Mouse (Mus musculus) fat pad, adult 2 months (tissue): ENCODE measurements around the gene Ubp1.

Experiments
- DNase-seq: peaks from one replicate; pipeline ENCODE4 v3.0.0-alpha.2; 2011; ENCODE audit warnings: low read depth, low spot score; ENCODE audit errors: extremely low read depth

Gene Ubp1

DNA sequence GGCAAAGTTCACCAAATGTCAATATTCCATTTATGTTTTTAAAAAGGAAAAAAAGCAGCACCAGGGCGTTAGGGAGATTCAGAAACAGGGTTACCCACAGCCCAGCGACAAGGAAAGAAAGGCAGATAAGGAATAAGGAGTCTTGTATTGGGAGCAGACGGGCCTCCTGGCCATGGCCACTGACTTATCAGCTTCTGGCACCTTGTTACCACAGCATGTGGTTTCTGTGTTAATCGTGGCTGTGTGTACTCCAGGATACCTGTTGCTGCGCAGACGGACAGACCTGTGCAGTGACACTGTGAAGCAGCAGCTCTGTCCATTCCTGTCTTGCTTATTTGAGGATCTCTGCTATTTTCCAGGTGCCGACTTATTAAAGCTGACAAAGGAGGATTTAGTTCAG is 38.2 kb downstream of the Ubp1 start:
- no peak for DNase-seq

DNA sequence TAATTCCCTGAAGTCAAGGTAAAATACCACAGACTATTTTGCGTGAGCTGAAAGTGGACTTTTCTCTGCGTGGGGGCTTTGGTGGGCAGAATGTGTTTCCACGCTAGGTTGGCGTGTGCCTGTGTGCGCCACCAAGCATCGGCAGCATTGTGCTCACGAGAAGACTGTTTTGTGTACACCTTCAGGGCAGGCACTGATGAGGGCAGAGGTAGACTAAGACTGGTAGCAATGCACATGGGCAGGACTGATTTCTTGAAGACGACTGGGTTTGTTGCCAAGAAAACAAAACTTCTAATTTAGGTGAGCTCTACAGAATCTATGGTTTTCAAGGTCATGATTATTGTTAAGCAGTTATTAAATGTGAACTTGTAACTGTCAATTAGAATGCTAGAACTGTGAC is 38.7 kb downstream of the Ubp1 start:
- DNase-seq: no peak

DNA sequence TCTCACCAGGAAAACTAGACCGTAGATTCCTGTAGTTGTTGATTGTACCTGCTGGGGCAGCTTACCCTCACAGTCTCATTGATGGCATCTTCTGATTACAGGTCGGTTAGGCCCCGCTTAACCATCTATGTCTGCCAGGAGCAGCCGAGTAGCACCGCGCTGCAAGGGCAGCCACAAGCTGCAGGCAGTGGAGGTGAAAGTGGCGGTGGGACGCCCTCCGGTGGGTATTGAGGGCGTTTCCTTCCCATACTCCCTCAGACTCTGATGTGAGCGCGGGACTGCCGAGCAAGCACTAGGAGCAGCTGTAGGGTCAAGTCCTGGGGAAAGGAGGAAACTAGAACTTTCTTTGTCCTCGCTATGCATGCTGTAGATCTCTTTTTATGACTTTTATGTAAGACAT is 39.3 kb downstream of the Ubp1 start:
- DNase-seq: no peak

DNA sequence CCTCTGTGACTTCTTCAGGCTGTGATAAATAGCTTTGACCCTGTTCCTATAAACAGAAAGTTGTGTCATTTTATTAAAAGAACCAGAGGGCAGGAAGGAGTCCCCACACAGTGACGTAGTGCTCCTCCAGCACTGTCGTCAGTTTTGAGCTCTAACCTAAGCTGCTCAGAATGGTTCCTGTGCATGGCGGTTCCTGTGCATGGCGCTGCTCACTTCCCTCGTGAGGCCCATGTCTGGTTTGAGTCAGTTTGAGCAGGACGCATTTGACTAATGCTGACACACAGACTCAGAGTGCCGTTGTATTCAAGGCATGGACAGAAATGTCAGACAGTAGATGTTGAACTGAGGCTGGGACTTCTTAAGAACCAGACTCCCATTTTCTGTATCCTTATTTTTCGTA is 40.9 kb downstream of the Ubp1 start:
- no peak for DNase-seq

DNA sequence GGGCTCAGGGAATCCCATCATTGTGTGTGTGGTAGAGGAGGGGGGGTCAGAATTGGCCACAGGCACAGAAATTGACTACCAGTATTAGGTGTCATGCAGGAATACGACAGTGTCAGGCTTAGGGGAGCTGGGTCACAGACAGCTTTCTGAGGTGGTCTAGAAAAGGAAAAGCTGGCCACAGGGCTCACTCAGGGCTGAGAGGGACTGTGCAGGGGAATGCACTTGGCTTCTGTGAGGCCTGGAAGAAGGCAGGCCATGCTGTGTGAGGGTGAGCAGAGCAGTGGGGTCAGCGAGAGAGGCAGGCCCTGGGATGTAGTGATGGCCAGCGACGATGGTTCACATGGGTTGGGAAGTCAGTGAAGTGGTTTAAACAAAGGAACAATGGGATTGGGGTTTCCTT is 43.1 kb downstream of the Ubp1 start:
- DNase-seq: no peak

DNA sequence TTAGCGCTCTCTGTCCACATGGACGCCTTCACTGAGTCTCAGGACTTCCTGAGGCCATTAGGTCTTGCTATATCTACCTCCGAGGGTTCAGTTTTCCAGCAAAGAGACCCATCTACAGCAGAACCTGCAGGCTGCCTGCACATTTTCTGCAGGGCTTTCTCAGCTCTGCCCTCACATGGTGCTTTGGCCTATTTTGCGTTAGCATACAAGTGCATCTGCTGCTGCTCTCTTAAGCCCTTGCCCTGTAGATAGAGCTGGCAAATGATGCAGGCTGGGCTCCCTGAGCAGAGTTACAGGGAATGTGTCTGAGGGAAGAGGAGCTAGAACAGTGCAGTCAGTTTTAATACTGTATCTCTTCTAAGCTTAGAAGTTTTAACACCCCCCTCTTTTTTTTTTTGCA is 44.2 kb downstream of the Ubp1 start:
- no peak for DNase-seq

DNA sequence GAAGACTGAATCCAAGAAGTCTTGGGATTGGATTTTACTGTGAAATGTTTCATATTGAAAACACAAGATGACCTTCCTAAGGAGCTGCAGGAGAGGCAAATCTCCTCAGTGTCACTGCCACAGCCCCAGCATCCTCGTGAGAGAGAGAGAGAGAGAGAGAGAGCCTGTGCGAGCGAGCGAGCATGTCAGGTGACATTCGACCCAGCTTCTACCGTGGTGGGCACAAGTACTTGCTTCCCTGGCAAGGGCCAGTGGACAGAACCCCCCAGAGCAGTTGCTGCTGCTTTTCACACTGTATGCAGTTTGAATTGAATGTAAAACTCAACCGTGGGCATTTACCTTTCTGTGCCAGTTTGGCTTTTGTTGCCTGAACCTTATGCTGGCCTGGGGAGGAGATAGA is 44.7 kb downstream of the Ubp1 start:
- DNase-seq: no peak

DNA sequence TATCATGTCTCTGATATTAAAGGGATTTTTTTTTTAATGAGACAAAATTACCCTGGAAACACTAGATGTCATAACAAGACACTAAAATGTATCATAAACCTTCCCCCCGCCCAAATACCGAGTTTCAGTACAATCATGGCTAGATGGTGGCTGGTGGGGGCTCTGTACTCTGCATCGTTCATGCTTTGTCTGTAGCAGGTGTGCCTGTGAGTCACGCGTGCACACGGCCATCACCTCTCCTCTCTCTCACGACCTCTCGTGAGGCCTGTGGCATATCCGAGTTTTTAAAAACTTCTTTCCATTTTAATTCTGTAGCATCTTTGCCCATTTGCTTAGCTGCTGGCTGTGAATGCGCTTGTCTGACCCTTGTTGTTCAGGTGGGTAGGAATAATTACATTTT is 45.5 kb downstream of the Ubp1 start:
- no peak for DNase-seq

DNA sequence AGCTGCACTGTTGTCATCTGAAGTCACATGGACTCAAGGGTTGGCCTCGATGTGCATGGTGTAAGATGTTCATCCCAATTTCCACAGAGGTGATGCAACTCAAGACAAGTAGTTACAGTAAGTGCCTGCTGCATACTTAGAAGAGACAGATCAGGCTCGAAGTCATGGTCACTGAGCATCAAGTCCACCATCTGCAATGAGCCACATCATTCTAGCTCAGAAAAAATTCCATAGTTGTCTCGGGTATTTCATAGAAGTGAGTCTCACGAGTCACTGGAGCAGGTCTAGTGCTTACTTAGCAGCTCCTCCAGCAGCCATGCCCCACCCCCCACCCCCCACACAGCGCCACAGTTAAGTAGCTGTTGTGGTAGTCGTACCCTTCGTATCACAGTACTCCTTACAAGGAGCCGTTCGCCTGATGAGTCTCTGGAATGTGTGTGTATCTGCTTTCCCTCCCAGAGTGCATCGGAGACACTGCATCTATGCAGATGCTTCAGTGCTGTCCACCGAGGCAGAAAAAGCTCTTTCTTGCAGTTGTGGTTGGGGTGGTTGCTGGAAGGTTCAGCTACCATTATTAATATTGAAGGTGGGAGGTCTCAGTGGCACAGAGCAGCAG is 46.6 kb downstream of the Ubp1 start:
- DNase-seq: no peak

DNA sequence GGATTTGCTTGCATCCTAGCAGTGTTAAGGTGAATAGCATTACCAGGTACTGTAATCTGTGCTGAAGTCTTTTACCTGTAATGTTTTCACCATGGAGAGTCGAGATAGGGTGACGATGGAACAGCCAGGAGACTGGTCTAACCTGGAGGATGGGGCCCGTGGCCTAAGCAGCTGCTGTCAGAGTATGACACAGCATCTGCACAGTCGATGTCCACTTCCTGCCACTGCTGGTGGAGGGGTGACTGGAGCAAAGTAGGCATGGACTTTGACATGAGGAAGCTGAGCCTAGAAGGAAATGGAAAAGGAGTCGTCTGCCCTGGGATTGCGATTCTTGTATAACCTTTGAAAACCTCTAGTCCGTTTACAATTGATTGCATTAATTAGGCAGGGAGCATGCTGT is 47.9 kb downstream of the Ubp1 start:
- no peak for DNase-seq

DNA sequence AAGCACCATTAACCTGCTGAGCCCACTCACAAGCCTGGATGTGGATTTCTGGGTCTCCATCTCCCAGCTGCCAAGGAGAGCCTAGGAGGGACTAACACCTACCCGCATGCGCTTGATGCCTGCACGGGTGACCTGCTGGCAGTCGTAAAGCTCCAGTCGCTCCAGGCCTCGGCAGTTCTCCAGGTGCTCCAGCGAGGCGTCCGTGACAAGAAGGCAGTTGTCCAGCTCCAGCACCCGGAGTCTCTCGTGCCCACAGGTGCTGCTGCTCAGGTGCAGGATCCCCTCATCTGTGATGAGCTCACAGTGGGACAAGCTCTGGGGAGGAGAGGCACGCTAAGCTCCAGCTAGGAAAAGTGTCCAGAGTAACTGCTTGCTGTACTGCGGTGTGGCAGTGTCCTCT is 48.6 kb downstream of the Ubp1 start:
- no peak for DNase-seq

DNA sequence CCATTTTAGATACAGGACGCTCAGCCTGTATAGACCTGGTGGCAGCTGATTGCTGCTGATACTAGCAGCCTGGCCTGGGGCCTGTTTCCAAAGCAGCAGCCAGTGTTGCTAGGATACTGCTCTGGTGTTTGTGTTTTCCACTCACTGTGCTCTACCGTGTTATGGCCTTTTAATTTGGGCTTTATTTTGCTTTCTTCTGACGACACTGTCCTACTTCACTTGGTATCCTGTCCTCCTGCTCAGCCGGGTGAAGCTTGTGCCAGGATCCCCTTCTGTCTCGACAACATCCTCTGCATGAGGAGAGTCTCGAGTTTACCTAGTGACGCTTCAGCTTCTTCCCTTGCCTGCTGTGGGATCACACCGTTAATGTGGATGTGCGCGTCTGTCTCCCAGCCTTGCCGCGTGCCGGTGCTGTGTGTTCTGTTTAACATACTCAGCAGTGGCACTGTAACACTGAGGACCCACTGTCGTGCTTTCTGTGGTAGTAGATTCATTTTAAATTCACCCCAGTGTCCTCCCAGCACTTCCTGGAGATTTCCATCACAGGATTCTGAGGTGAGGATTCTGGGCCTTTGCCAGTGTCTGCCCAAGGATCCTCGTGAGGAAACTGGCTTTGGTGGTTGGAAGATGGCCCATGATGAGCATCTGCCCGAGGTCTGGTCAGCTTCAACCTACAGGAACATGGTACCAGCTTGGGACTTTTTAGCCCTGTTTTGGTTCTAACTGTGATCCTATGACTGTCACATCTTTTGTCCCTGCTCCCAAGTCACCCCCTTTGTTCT is 50.6 kb downstream of the Ubp1 start:
- no peak for DNase-seq

DNA sequence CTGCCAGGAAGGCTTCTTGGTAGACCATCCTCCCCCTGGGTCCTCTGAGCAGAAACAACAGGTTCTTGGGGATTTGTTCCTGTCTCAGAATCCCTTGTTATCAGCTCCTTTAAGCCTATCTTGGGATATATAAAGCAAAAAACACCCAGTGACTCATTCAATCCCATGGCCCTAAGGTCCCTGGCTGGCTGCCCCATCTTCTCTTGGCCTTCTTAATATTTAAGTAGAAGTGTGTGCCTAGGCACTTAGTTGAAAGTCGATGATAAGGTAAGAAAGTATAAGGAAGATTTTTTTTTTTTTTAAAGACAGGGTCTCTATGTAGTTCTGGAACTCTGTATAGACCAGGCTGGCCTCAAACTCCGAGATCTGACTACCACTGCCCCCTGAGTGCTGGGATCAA is 51.7 kb downstream of the Ubp1 start:
- no peak for DNase-seq

DNA sequence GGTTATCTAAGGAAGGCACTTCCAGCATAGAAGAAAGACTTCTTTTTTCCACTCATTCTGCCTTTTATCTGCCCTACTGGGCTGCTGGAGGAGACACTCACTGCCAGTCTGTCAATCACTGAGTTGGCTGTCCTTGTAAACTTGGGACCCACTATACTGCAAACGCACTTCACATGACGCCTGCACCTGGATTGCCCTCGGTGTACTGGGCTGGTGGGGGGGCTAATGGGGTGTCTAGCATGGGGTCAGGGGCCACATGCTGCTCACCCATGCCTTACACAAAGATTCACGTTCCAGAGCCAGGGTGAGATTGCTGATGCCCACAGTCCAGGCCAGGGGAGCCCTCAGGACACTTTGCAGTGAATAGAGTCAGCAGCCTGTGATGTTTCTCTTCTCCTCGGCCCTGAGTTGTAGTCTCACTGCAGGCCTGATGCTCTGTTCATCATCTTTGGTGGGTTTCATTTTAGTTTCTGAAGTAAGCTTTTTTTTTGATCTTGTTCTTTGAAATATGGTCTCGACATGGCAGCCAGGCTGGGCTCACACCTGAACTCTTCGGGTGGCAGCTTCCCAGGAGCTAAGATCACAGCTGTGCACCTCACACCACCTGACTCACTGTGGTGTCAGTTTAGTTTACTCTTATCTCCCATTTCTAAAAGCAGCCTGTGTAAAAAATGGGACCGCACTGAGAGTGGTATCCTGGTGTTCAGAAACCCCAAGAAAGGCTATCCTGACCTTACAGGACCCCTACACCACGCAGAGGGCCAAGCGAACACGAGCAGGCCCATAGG is 52.3 kb downstream of the Ubp1 start:
- no peak for DNase-seq

DNA sequence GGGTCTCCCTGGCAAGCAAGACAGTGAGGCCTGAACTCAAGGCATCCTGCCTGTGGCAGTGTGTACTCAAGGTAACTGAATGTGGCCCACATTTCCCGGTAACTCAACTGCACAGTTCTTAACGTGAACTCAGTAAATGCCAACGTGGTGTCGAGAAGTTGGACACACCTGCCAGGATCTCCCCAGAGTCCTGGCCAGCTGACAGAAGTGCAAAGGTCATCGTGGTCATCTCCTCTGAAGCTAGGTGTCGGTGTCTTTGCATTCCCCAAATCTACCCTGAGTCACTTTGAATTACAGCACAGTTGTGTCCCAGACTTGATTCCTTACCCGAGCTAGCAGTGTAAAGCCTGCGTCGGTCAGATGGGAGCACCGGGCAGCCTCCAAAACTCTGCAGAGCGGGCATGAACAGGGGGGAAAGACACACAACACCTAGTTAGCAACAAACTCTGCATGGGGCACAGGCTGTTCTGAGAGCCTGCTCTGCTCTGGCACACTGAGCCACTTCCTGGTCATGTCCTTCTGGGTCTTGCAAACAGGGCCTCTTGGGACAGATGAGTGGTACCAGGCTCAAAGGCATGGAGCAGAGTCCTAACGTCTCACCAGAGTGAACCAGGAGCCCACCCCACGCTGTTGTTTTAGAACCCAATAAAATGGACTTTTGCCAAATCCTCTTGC is 54.3 kb downstream of the Ubp1 start:
- no peak for DNase-seq

DNA sequence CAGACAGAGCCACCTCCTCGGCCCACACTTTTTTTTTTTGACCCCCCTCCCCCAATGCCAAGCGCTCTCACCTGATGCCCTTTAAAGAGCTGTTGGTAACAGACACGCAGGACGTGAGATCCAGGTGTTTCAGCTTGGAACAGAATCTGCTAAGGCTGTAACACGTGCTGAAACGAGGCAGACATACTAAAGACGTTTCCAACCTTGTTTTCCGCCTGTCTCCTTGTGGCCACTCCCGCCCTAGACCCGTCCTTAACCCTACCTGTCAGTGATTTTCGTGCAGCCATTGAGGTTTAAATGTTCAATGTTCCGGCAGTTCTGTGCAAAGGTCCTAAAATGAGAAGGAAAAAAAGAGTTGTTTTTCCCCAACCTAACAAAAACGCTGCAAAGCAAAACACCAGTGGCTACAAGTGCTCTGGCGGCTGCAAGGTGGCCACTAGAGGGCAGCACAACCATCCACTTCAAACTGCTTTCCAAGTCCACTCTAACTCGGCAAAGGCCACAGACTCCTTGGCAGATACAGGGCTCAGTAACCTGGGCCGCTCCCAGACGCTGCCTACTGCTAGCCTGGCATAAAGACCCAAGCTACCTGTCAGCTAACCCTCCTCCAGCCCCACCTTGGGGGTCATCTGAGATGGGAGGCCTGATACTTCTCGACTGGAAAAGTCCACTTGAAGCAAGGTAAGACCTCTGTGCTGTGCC is 60.0 kb downstream of the Ubp1 start:
- DNase-seq: no peak

DNA sequence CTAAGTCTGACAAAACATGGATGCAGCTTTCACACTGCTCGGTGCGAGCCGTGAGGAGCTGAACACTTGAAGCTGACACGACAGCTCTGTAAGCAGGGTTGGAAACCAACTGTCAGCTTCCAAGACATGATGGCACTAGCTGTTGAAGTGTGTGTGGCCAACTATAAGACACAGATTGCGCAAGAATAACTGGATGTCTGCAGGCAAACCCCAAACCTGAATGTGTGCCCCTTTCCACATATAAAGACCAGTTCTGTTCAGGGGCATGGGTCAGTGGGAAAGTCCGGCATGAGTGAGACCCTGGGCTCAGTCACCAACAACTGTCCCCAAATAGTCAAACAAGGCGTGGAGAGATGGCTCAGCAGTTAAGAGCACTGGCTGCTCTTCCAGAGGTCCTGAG is 62.1 kb downstream of the Ubp1 start:
- no peak for DNase-seq

DNA sequence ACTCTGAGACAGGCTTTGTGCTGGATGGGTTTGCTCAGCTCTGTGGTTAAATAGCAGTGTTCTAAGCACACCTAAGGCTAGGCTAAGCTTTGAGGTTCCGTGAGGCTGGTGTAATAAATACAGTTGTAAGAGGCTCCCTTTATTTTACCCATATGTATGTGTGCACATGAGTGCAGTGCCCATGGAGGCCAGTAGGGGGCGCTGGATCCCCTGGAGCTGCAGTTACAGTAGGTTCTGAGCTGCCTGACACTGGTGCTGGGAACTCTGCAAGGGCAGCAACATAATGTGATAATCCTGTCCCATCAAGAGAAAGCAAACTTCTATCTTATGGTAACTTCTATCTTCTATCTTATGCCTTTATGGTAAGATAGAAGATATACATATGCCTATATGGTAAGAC is 67.6 kb downstream of the Ubp1 start:
- DNase-seq: no peak

DNA sequence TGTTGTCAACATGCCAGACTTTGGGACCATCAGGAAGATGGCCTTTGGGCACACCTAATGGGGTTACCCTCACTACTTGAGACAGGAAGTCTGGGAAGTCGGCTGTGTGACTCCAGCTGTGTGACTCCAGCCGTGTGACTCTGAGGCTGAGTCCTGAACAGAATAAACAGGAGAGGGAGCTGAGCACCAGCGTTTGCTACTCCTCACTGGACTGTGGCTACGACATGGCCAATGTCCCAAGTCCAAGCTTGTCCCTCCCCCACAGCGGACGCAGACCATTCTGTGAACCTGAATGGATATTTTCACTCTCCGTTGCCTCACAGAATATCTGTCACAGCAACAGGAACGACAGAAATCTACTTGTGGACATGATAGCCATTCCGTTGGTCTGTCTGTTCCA is 76.1 kb downstream of the Ubp1 start:
- no peak for DNase-seq

DNA sequence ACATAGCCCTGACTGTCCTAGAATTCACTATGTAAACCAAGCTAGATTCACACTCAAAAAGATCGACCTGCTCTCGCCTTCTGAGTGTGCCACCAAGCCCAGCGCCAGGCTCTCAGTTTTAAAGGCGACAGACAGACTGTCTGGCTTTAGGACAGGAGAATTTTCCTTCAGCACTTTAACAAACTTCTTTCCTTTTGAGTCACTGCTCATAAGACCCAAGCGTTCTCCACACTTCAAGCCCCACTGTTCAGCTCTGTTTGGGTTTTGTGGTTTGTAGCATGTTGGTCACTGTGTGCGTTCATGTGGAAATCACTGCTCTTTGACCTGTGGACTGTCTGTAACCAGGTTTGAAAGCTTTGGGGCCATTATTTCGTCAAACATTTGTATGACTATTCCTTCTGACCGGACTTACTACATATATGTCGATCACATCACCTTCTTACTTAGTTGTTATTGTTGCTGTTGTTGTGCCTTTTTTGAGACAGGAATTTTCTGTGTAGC is 77.2 kb downstream of the Ubp1 start:
- DNase-seq: no peak

DNA sequence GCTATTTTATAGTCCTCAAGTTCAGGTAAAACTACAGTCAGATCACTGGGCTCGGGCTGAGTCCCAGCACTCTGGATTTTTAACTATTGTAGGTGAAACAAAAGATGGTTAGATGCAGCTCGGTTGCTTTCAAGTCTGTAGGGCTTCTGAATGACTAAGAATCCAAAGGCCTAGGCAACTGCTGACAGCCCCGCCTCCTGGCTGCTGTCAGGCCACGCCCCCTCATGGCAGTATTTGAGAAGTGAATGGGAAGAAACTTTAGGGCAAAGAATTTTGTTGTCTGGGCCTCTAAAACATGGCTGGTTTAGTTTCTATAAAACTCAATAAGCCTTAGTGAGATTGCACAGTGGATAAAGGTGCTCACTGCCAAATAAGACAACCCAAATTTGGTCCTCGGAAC is 78.8 kb downstream of the Ubp1 start:
- no peak for DNase-seq
